ENCODE assay signal across 13 mouse cellular contexts in the genomic region with DNA sequence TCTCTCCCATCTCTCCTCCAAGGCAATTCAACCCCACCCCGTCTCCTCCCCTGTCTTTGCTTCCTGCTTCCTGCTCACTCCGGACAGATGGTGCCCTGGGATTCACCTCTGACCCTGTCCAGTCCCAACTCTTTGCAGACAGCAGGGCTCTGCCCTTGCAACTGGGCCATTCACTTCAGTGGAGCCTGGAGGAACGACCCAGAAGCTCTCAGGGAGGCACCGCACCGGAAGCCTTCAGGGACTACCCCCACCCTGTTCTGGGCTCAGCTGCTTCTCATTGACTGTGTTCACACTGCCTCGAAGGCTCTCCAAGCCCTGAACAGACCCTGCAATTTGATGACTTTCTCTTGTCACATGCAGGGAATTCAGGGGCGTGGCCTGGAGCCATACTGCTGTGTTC.
DNase-seq lines count a peak whose midpoint lies in the region; ATAC-seq and TF ChIP-seq lines count a peak whose summit lies in the region.
"Had no signal": no experiment of that assay in that cellular context is flagged by ENCODE, and none has a peak within 500 bp of the region (broad histone marks: within the 10 kb centered on the region; RNA-seq: fewer than 3 reads in every experiment).

No protein-coding gene starts in this region.

- 20% methylated on average over 7 of the region's 7 CpGs for WGBS in lung, postnatal 0 days
- 13% methylated on average over 7 of the region's 7 CpGs for WGBS in neural tube, embryonic 14.5 days
- WGBS in thymus, adult 2 months: 19% methylated on average over 7 of the region's 7 CpGs

- H3K27me3 ChIP-seq in lung, postnatal 0 days (replicated peaks; ENCODE audit: insufficient read depth, low read length): no peaks in the 10 kb centered on the region
- H3K27me3 ChIP-seq in neural tube, embryonic 14.5 days (ENCODE audit: control insufficient read depth, insufficient read depth, low read length): no peaks in the 10 kb centered on the region
- no peaks in the 10 kb centered on the region for H3K27me3 ChIP-seq in thymus, adult 2 months (ENCODE audit: control insufficient read depth, insufficient read depth, low read length)
- H3K27me3 ChIP-seq: megakaryocyte, embryonic 14.5 days had no signal

- TF ChIP-seq POLR2A in thymus, adult 2 months (IDR thresholded peaks at IDR 0.05; ENCODE audit: control insufficient read depth, extremely low read depth, insufficient read depth, low read length, poor library complexity): no peak

- no peaks in the 10 kb centered on the region for H3K36me3 ChIP-seq in lung, postnatal 0 days (ENCODE audit: insufficient read depth, low read length)
- H3K36me3 ChIP-seq in neural tube, embryonic 14.5 days (ENCODE audit: control insufficient read depth, insufficient read depth, low read length): no peaks in the 10 kb centered on the region
- no peaks in the 10 kb centered on the region for H3K36me3 ChIP-seq in thymus, adult 2 months (ENCODE audit: control insufficient read depth, insufficient read depth, low read length)

- no peaks in the 10 kb centered on the region for H3K9me3 ChIP-seq in lung, postnatal 0 days (ENCODE audit: low read length)
- H3K9me3 ChIP-seq in neural tube, embryonic 14.5 days (ENCODE audit: control insufficient read depth, low read length): no peaks in the 10 kb centered on the region

- no peak for TF ChIP-seq CTCF in lung, postnatal 0 days (IDR thresholded peaks at IDR 0.05)
- no peak for TF ChIP-seq CTCF in thymus, adult 2 months (IDR thresholded peaks at IDR 0.05; ENCODE audit: borderline replicate concordance, control insufficient read depth, extremely low read depth, insufficient read depth, low read length, poor library complexity)

- no peak for DNase-seq in lung, postnatal 0 days (ENCODE audit: low spot score)
- DNase-seq in lung, postnatal 36 days: no peak
- peak; percentile 16 for DNase-seq in adrenal gland, postnatal 25 days
- peak; percentile 43 for DNase-seq in kidney, adult 9 months
- no peak for DNase-seq in layer of hippocampus, adult 9-10 months (ENCODE audit: low spot score)
- no peak for DNase-seq in thymus, adult 2 months
- DNase-seq: cerebellum, postnatal 36 days; forebrain, postnatal 0 days; right cerebral cortex, postnatal 14 days; thymus, postnatal 14 days had no signal

- peak; percentile 25; the same call in 1 of the 2 replicates for ATAC-seq in lung, postnatal 0 days
- ATAC-seq in neural tube, embryonic 14.5 days (ENCODE audit: low read depth): 0 out of 2 replicates have a peak, but pooled peaks have one; percentile 38
- ATAC-seq: forebrain, postnatal 0 days had no signal

- H3K9ac ChIP-seq in lung, postnatal 0 days (replicated peaks; ENCODE audit: low read depth): no peak overlapping the region
- no peak overlapping the region for H3K9ac ChIP-seq in neural tube, embryonic 14.5 days (replicated peaks; ENCODE audit: low read depth, low read length)
- H3K9ac ChIP-seq: forebrain, postnatal 0 days had no signal

- no peak overlapping the region for H3K27ac ChIP-seq in lung, postnatal 0 days (ENCODE audit: low read length)
- H3K27ac ChIP-seq in neural tube, embryonic 14.5 days (ENCODE audit: low read depth, low read length): no peak overlapping the region
- no peak overlapping the region for H3K27ac ChIP-seq in thymus, adult 2 months (ENCODE audit: control insufficient read depth, insufficient read depth, low read length)

- no peak overlapping the region for H3K4me2 ChIP-seq in lung, postnatal 0 days (replicated peaks; ENCODE audit: low read depth, low read length)
- no peak overlapping the region for H3K4me2 ChIP-seq in neural tube, embryonic 14.5 days (ENCODE audit: low read depth, low read length)
- H3K4me2 ChIP-seq: heart, embryonic 11.5 days had no signal

- no peak for TF ChIP-seq EP300 in lung, postnatal 0 days (IDR thresholded peaks at IDR 0.05)

- no peaks in the 10 kb centered on the region for H3K4me1 ChIP-seq in lung, postnatal 0 days (ENCODE audit: insufficient read depth, low read depth, low read length)
- H3K4me1 ChIP-seq in neural tube, embryonic 14.5 days (ENCODE audit: control insufficient read depth, insufficient read depth, low read length): peaks cover 19% of the 10 kb centered on the region
- no peaks in the 10 kb centered on the region for H3K4me1 ChIP-seq in thymus, adult 2 months (replicated peaks; ENCODE audit: control insufficient read depth, insufficient read depth, low read length)
- H3K4me1 ChIP-seq: megakaryocyte, embryonic 14.5 days had no signal

- H3K4me3 ChIP-seq in lung, postnatal 0 days (ENCODE audit: low read depth, low read length): no peak overlapping the region
- H3K4me3 ChIP-seq in neural tube, embryonic 14.5 days (ENCODE audit: low read depth, low read length): no peak overlapping the region
- no peak overlapping the region for H3K4me3 ChIP-seq in thymus, adult 2 months (ENCODE audit: control insufficient read depth, insufficient read depth, low read length)
- H3K4me3 ChIP-seq: megakaryocyte, embryonic 14.5 days had no signal

Comparison
In these comparisons a context has a peak if more than half of its experiments do, and no peak if none do; other contexts are left out.
1. DNase-seq: peak in adrenal gland, postnatal 25 days (single experiment) and kidney, adult 9 months (single experiment); none in lung, postnatal 0 days (single experiment), lung, postnatal 36 days (single experiment), layer of hippocampus, adult 9-10 months (single experiment) and thymus, adult 2 months (single experiment).